Mouse (Mus musculus) megakaryocyte, embryonic 14.5 days (primary cell): ENCODE data around the gene Slc15a1. TPM values are rescaled to one million over a fixed set of nuclear protein-coding genes. Genes with fewer than 3 reads are reported as not detected.

Experiments used
- H3K27me3 ChIP-seq: replicated peaks from 2 replicates; pipeline ENCODE3; 2012; ENCODE audit warnings: inconsistent platforms
- H3K36me3 ChIP-seq: replicated peaks from 2 replicates; pipeline ENCODE3; 2012; ENCODE audit warnings: low read length, inconsistent platforms, mixed read lengths
- H3K4me1 ChIP-seq: 2 replicates; pipeline ENCODE4 v1.6.1; 2012; ENCODE audit warnings: inconsistent platforms
- H3K4me3 ChIP-seq: replicated peaks from 2 replicates; pipeline ENCODE3; 2012; ENCODE audit warnings: moderate library complexity, mild to moderate bottlenecking, inconsistent platforms
- H3K9me3 ChIP-seq: 2 replicates; pipeline ENCODE4 v1.6.1; 2012; ENCODE audit warnings: inconsistent platforms
- FLI1 ChIP-seq: IDR thresholded peaks from 2 replicates; pipeline ENCODE4 v1.6.1; 2012; ENCODE audit warnings: low read length, inconsistent platforms, mixed read lengths
- GATA1 ChIP-seq: IDR thresholded peaks from 3 replicates; pipeline ENCODE4 v1.6.1; 2012; ENCODE audit warnings: mixed read lengths, low read length, inconsistent platforms, borderline replicate concordance
- polyA plus RNA-seq: library from polyadenylated mRNA; stranded (reverse); fragments of >175 nt; gene quantifications from 2 replicates; pipeline ENCODE4 v1.2.3, GENCODE M21; 2012; ENCODE audit warnings: low replicate concordance; ENCODE audit not compliant: insufficient read depth

Slc15a1 gene
- not detected in 2 replicates for polyA plus RNA-seq

GRCm38 (mm10) chr14:121504781-121505484 is at the start of gene Slc15a1:
Slc15a1 (minus strand) TSS chr14:121505252.
- Histone ChIP-seq H3K27me3 (peaks cover 56% of the 10 kb centered on the region), H3K4me3 (no peak within 1 kb of the TSS), H3K9me3 (peaks cover 28% of the 10 kb centered on the region; the same call in 1 of the 2 replicates), H3K36me3 (no peaks in the 10 kb centered on the region), H3K4me1 (no peaks in the 10 kb centered on the region; the same call in 1 of the 2 replicates)
- TF ChIP-seq FLI1 (no peak), GATA1 (no peak)

DNA sequence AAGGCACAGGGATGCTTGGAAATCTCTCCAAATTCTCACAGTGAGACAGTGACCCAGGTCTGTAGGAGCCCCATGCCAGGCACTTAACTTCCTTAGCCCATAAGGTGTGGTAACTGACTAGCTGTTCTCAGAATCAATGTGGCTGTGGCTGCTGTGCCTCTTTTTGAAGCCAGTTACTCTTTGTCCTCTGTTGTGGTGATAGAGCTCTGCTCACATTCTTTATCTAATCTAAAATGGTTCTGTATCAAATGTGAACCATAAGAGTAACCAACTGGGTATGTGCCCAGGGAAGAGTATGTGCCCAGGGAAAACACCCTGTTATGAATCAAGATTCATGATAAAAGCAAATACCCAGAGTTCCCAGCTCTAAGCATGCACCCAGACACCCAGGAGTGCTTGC is 48.7 kb upstream of the Slc15a1 start:
- Histone ChIP-seq H3K36me3 (no peaks in the 10 kb centered on the region), H3K9me3 (no peaks in the 10 kb centered on the region), H3K4me1 (no peaks in the 10 kb centered on the region), H3K27me3 (peaks cover 6% of the 10 kb centered on the region), H3K4me3 (no peak overlapping the region)
- TF ChIP-seq FLI1 (no peak), GATA1 (no peak)

- Histone ChIP-seq H3K9me3 (no peaks in the 10 kb centered on the region), H3K4me3 (no peak overlapping the region), H3K27me3 (peaks cover 6% of the 10 kb centered on the region), H3K36me3 (no peaks in the 10 kb centered on the region), H3K4me1 (no peaks in the 10 kb centered on the region)
- TF ChIP-seq FLI1: no peak
- no peak for TF ChIP-seq GATA1
Measured at GRCm38 (mm10) chr14:121552586-121552985, 47.5 kb upstream of the Slc15a1 start.

DNA sequence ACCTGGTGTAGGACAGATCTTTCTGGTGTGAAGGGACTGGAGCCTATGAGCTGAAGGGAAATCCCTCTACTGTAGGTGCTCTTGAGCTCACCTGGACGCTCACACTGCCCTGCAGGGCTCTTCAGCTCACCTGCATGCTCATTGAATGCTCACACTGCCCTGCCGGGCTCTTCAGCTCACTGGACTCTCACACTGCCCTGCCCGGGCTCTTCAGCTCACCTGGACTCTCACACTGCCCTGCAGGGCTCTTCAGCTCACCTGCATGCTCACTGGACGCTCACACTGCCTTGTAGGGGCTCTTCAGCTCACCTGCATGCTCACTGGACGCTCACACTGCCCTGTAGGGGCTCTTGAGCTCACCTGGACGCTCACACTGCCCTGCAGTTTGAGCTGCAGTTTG is 44.8 kb upstream of the Slc15a1 start:
- H3K9me3 ChIP-seq: no peaks in the 10 kb centered on the region
- no peaks in the 10 kb centered on the region for H3K36me3 ChIP-seq
- peaks cover 6% of the 10 kb centered on the region for H3K27me3 ChIP-seq
- H3K4me1 ChIP-seq: no peaks in the 10 kb centered on the region
- TF ChIP-seq FLI1 (no peak), GATA1 (no peak)
- H3K4me3 ChIP-seq: no peak overlapping the region

- Histone ChIP-seq H3K36me3 (no peaks in the 10 kb centered on the region), H3K27me3 (peaks cover 6% of the 10 kb centered on the region), H3K9me3 (no peaks in the 10 kb centered on the region), H3K4me1 (no peaks in the 10 kb centered on the region), H3K4me3 (no peak overlapping the region)
- TF ChIP-seq FLI1 (no peak), GATA1 (no peak)
Measured at GRCm38 (mm10) chr14:121547745-121548144, 42.7 kb upstream of the Slc15a1 start.

- H3K36me3 ChIP-seq: no peaks in the 10 kb centered on the region
- no peaks in the 10 kb centered on the region for H3K4me1 ChIP-seq
- H3K4me3 ChIP-seq: no peak overlapping the region
- H3K27me3 ChIP-seq: no peaks in the 10 kb centered on the region
- no peaks in the 10 kb centered on the region for H3K9me3 ChIP-seq
- TF ChIP-seq GATA1: no peak
- TF ChIP-seq FLI1: no peak
Measured at GRCm38 (mm10) chr14:121546621-121547020, 41.6 kb upstream of the Slc15a1 start.

DNA sequence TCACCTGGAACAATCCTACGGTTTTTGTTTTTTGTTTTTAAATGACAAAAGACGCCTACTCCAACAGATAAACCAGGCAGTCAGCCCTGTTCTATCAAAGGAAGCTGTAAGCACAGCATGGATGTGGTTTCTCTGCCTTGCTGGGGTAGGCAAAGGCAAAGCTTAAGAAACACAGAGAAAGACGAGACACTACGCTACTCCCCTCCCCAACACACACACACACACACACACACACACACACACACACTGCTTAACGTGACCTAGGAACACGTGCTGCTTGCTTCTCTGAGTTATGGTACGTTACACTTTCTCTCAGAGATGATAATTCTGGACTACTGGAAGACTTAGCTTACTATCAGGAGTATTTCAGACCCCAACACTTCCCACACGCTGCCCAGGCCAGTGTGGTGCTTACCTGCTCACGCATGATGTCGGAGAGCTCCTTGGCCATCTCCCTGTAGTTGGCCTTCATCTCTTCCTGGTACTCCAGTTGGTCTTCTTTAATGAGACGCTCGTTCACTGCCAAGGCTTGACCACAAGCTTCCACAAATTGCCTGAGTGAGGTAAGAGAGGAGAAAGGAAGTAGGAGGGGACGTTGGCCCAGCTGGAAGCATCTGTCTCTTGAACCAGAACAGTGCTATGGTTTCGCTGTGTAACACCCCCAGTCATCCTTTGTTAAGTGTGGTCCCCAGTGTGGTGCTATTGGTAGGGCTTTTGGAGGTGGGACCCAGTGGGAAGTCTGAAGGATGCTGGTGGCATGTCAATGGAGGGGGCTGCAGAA is 40.7 kb upstream of the Slc15a1 start:
- no peak for TF ChIP-seq GATA1
- no peak for TF ChIP-seq FLI1
- H3K9me3 ChIP-seq: no peaks in the 10 kb centered on the region
- no peaks in the 10 kb centered on the region for H3K27me3 ChIP-seq

GRCm38 (mm10) chr14:121541262-121541661 is 36.2 kb upstream of the Slc15a1 start:
- Histone ChIP-seq H3K36me3 (no peaks in the 10 kb centered on the region), H3K4me3 (no peak overlapping the region), H3K4me1 (no peaks in the 10 kb centered on the region), H3K27me3 (no peaks in the 10 kb centered on the region), H3K9me3 (no peaks in the 10 kb centered on the region; the same call in 1 of the 2 replicates)
- TF ChIP-seq GATA1 (no peak), FLI1 (no peak)

More for the DNA sequence above, 40.7 kb upstream of the Slc15a1 start:
- Histone ChIP-seq H3K36me3 (no peaks in the 10 kb centered on the region), H3K4me3 (no peak overlapping the region), H3K4me1 (no peaks in the 10 kb centered on the region)

DNA sequence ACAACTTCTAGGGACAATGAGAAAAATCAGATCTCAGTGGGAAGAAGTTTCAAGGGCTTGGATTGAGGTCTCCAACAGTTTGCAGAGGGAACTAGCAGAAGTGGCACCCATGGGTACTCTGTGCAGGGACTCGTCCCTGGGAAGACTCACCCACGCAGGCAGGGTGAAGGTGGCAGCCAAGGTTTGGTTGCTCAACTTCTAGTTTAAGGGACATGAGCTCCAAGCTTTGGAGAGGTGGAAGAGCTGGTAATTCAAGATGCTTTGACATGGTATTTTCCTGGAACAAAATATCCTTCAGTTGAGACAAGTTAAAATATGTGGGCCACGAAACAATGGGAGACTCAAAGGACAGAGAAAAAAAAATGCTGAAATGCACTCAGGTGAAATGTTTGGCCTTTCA is 29.4 kb upstream of the Slc15a1 start:
- H3K4me1 ChIP-seq: no peaks in the 10 kb centered on the region
- H3K36me3 ChIP-seq: no peaks in the 10 kb centered on the region
- peaks cover 2% of the 10 kb centered on the region; the same call in 1 of the 2 replicates for H3K9me3 ChIP-seq
- H3K4me3 ChIP-seq: no peak overlapping the region
- no peaks in the 10 kb centered on the region for H3K27me3 ChIP-seq
- TF ChIP-seq FLI1: no peak
- no peak for TF ChIP-seq GATA1

DNA sequence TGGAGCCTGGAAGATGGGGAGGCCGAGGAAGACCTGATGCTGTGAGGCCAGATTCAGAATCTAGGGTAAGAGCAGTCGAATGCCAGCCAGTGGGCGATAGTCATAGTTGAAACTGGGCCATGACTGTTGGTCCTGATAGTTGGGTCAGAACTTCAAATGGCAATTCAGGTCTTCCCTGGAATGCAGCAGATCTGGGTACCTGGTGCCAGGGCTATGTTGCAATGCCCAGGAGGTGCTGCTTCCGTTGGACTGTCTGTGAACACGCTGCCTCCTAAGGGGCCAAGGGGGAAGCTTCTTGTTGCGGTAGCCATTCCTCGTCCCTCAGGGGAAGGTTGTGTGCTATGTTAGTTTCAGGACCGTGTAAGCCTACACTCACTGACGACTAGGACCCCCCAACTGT is 25.8 kb upstream of the Slc15a1 start:
- H3K27me3 ChIP-seq: no peaks in the 10 kb centered on the region
- no peaks in the 10 kb centered on the region for H3K36me3 ChIP-seq
- no peak overlapping the region for H3K4me3 ChIP-seq
- H3K9me3 ChIP-seq: 0 out of 2 replicates have a peak, but pooled peaks cover 2% of the 10 kb centered on the region
- H3K4me1 ChIP-seq: no peaks in the 10 kb centered on the region
- TF ChIP-seq GATA1 (no peak), FLI1 (no peak)
